Mouse (Mus musculus) C2C12 (cell line): ENCODE results near the gene Zfp385c. TPM values are rescaled to one million over a fixed set of nuclear protein-coding genes. Genes with fewer than 3 reads are reported as not detected.

ENCODE experiments used
- H3K27me3 ChIP-seq: one replicate; pipeline ENCODE4 v1.6.1; 2011; ENCODE audit not compliant: control insufficient read depth, insufficient read depth, insufficient read length
- H3K36me3 ChIP-seq: one replicate; pipeline ENCODE4 v1.6.1; 2011; ENCODE audit not compliant: control insufficient read depth, insufficient read depth
- H3K4me3 ChIP-seq: one replicate; pipeline ENCODE4 v1.5.1; 2011; ENCODE audit warnings: mild to moderate bottlenecking, control low read depth; ENCODE audit not compliant: poor library complexity, insufficient read depth, severe bottlenecking
- H3K79me2 ChIP-seq: one replicate; pipeline ENCODE4 v1.6.1; 2011; ENCODE audit not compliant: control insufficient read depth, insufficient read depth
- H3K79me3 ChIP-seq: one replicate; pipeline ENCODE4 v1.6.1; 2011; ENCODE audit warnings: low read depth, control low read depth
- H3ac ChIP-seq: one replicate; pipeline ENCODE3; 2011; ENCODE audit warnings: low read depth; ENCODE audit not compliant: control insufficient read depth, insufficient read length
- CEBPB ChIP-seq: IDR thresholded peaks from one replicate; pipeline ENCODE4 v1.6.1; 2011; ENCODE audit warnings: low read depth, mild to moderate bottlenecking, control low read depth, moderate library complexity
- CTCF ChIP-seq: IDR thresholded peaks from one replicate; pipeline ENCODE4 v1.5.1; 2011; ENCODE audit not compliant: control insufficient read depth, insufficient read depth, insufficient read length
- FOSL1 ChIP-seq: IDR thresholded peaks from one replicate; pipeline ENCODE4 v1.8.0; 2011; ENCODE audit warnings: mild to moderate bottlenecking, low read length; ENCODE audit not compliant: poor library complexity, insufficient read depth, severe bottlenecking
- MAX ChIP-seq: IDR thresholded peaks from one replicate; pipeline ENCODE4 v1.6.1; 2011; ENCODE audit warnings: mild to moderate bottlenecking, control low read depth
- MYOD1 ChIP-seq: IDR thresholded peaks from one replicate; pipeline ENCODE4 v1.6.1; 2011; ENCODE audit warnings: low read depth; ENCODE audit not compliant: control insufficient read depth, insufficient read length
- MYOG ChIP-seq: IDR thresholded peaks from one replicate; pipeline ENCODE4 v1.6.1; 2011; ENCODE audit not compliant: control insufficient read depth, insufficient read length; ENCODE audit errors: extremely low read depth
- USF1 ChIP-seq: IDR thresholded peaks from one replicate; pipeline ENCODE4 v1.6.1; 2011; ENCODE audit warnings: low read depth, mild to moderate bottlenecking, control low read depth, moderate library complexity
- polyA plus RNA-seq: library from polyadenylated mRNA; unstranded; fragments of >200 nt; fragmentation: generic; extraction: Trizol; gene quantifications from one replicate; pipeline ENCODE4 v1.2.1, GENCODE M21; 2012; ENCODE audit warnings: missing spikeins

The Zfp385c gene
- polyA plus RNA-seq, 1 experiment = not detected

DNA sequence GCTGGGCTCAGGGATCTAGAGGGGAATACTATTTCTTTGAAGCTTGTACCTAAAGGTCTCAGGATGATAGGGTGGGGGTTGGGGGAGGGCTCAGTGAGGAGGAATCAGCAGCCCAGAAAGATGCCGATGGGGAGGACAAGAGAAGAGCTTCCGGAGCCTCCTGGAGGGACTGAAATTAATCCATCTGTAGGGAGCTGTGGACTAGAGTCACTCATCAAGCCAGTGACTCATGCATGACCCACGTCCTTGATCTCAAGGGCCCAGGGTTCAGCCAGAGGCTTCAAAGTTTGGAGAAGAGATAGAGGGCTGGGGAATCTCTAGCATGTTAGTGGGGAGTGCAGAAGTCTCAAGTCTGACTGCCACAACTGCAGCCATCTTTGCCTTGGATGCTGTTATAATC lies 40.5 kb downstream of the Zfp385c start:
- peaks cover 20% of the 10 kb centered on the region for H3K27me3 ChIP-seq
- no peaks in the 10 kb centered on the region for H3K36me3 ChIP-seq
- H3K79me3 ChIP-seq = no peaks in the 10 kb centered on the region
- no peaks in the 10 kb centered on the region for H3K79me2 ChIP-seq
- no peak overlapping the region for H3K4me3 ChIP-seq
- TF ChIP-seq MYOG = no peak
- peak; percentile 70 for TF ChIP-seq FOSL1
- no peak overlapping the region for H3ac ChIP-seq

DNA sequence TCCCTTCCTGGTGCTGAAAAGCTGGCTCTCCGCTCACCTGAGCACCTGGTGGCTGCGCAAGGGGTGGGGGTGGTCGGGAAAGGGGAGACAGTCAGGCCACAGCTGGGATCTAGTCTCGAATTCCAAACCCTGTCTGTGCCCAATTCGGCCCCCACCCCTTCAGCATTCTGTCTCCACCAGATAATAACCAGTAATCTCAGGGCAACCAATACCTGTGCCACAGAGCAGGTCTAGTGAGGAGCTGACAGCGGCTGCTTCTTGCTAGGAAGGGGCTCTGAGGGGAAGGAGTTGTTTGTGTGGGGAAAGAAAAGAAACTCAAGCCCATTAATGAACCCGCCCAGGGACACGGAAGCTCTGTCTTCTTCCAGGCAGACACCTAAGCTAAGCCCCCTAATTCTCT lies 41.0 kb downstream of the Zfp385c start:
- H3K79me3 ChIP-seq = no peaks in the 10 kb centered on the region
- H3K27me3 ChIP-seq = peaks cover 20% of the 10 kb centered on the region
- H3K4me3 ChIP-seq = no peak overlapping the region
- H3K79me2 ChIP-seq = no peaks in the 10 kb centered on the region
- H3K36me3 ChIP-seq = no peaks in the 10 kb centered on the region
- TF ChIP-seq USF1 (no peak), MYOD1 (no peak), CEBPB (no peak), FOSL1 (no peak), MYOG (no peak), CTCF (no peak), MAX (no peak)
- no peak overlapping the region for H3ac ChIP-seq

DNA sequence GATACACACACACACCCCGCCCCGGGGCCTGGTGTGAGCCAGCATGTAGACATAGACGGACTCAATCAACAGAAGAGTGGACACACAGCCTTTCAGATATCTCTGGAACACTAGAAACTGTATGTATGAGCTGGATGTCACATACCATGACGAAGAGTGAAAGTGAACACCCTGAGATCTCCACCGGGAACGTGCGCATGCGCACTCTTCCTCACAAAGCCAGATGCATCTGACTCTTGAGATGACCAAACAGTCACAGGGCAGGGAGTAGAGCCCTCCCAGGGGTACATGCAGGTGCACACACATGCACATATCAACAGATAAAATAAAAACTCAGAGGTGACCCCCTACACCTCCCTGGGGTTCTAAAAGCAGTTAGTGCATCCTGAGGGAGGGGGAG lies 43.9 kb downstream of the Zfp385c start:
- H3K79me2 ChIP-seq = no peaks in the 10 kb centered on the region
- H3K27me3 ChIP-seq = peaks cover 28% of the 10 kb centered on the region
- TF ChIP-seq MYOG = no peak
- no peak for TF ChIP-seq USF1
- no peak for TF ChIP-seq CTCF
- no peak for TF ChIP-seq MYOD1
- no peak for TF ChIP-seq FOSL1
- no peak for TF ChIP-seq MAX
- TF ChIP-seq CEBPB = no peak

DNA sequence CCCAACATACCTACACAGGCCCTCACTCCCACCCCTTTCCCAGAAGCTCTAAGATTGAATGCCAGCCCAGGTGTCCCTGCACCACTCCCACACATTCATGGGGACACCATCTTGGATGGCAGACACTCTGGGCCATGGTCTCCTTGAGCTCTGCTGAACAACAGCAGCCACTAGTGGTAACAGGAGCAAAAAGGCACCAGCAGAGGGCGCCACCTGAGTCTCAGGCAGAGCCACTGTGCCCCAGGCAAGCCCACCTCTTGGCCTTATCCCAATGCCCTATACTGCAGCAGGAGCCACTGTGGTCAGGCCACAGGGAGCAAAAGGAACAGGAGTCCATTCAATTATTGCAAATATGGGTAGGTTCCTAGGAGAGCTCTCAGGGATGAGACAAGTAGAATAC lies 46.0 kb downstream of the Zfp385c start:
- TF ChIP-seq CTCF (peak; percentile 84), MYOD1 (no peak)
- no peaks in the 10 kb centered on the region for H3K79me3 ChIP-seq
- H3K27me3 ChIP-seq = peaks cover 39% of the 10 kb centered on the region
- H3ac ChIP-seq = no peak overlapping the region
- H3K36me3 ChIP-seq = no peaks in the 10 kb centered on the region
- no peak overlapping the region for H3K4me3 ChIP-seq
- no peaks in the 10 kb centered on the region for H3K79me2 ChIP-seq

More for the DNA sequence above, 43.9 kb downstream of the Zfp385c start:
- Histone ChIP-seq H3K79me3 (no peaks in the 10 kb centered on the region), H3K36me3 (no peaks in the 10 kb centered on the region), H3ac (no peak overlapping the region), H3K4me3 (no peak overlapping the region)

DNA sequence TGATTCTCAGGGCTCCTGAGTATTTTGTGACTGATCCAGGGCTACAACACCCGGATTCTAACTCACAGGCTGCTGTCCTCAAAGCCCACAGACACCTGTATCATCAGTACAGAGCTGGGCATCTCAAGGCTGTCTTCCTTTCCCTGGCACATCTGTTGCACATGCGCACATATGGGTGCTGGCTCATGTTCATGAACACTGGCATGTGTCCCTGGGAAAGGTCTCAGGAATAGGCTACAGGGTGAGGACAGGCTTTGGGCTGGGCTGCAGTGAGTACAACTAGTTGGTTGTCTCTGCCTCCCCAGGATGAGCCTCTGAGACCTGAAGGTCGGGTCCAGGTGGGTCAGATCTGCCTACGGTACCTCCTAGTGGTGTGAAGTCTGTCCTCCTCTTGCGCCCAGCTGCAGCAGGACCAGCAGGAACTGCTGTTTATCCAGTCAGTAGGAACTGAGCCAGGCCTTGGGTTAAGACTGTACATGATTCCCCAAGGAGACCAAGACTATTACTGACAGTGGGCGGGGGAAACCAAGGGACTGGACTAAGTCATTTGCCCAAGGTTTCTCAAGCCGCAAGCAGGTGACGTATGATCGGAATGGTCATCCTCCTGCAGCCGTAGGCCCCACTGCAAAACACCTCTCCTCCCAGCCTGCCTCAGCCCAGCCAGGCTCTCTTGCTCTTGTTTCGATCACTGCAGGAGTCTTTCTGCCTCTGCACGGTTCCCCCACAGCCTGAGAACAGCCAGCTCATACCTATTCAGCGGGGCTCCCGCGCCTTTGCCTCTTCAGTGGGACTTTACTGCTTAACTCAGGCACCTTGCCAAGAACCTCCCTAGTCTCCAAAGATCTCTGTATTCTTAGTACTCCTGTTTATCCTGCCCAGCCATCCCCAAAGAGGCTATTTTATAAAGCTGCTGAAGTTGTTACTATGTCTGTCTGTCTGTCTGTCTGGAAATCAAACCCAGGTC lies 48.4 kb downstream of the Zfp385c start:
- TF ChIP-seq CEBPB (no peak), USF1 (no peak), MYOG (no peak), CTCF (no peak), MYOD1 (no peak), MAX (no peak), FOSL1 (no peak)
- H3K79me2 ChIP-seq = no peaks in the 10 kb centered on the region
- H3K27me3 ChIP-seq = peaks cover 54% of the 10 kb centered on the region
- no peak overlapping the region for H3K4me3 ChIP-seq
- H3ac ChIP-seq = no peak overlapping the region
- H3K36me3 ChIP-seq = no peaks in the 10 kb centered on the region
- H3K79me3 ChIP-seq = no peaks in the 10 kb centered on the region

DNA sequence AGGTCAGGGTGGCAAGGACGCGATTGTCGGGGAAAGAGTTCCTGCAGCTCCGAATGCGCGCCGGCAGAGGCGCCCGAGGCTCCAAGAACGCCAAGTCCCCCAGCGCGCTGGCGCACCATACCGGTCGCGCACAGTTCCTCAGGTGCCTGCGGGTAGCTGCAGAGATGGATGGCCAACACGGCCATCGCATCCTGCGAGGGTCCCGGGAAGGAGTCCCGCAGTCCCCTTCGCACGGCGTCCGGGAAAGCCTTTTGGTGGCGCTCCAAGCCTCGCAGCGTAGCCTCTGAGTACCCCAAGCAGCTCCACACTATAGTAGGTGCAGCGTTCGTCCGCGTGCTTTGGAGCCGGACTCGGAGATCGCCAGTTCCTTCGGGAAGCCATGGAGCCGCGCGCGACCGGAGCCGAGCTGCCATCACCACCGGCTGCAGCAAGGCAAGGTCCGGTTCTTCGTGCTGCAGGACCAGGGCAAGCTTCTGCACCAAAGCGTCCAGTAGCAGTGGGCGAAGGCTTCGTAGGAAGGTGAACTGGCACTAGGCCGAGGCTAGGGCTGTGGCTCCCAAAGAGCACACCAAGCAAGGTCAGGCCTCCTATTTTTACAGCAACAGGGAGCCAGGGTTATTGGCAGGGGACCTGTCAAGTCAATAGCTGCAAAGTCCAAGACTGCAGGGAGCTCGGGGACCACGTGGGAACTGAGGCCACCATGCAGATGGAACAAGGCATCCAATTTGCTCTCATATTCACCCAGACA lies 51.9 kb downstream of the Zfp385c start:
- H3ac ChIP-seq = no peak overlapping the region
- no peak for TF ChIP-seq MAX
- TF ChIP-seq CTCF = peak; percentile 32
- H3K4me3 ChIP-seq = no peak overlapping the region
- H3K79me2 ChIP-seq = no peaks in the 10 kb centered on the region
- H3K79me3 ChIP-seq = no peaks in the 10 kb centered on the region
- H3K27me3 ChIP-seq = peaks cover 69% of the 10 kb centered on the region
- no peaks in the 10 kb centered on the region for H3K36me3 ChIP-seq
